Mouse (Mus musculus) embryo, embryonic 11 days (tissue): Measurements from ENCODE around the gene Ptpn12.
A peak's percentile ranks its signal among the peaks of the same experiment; 100 is the strongest.

Experiments used
- DNase-seq: peaks from one replicate; pipeline ENCODE4 v3.0.0-alpha.2; 2015

Gene Ptpn12

DNA sequence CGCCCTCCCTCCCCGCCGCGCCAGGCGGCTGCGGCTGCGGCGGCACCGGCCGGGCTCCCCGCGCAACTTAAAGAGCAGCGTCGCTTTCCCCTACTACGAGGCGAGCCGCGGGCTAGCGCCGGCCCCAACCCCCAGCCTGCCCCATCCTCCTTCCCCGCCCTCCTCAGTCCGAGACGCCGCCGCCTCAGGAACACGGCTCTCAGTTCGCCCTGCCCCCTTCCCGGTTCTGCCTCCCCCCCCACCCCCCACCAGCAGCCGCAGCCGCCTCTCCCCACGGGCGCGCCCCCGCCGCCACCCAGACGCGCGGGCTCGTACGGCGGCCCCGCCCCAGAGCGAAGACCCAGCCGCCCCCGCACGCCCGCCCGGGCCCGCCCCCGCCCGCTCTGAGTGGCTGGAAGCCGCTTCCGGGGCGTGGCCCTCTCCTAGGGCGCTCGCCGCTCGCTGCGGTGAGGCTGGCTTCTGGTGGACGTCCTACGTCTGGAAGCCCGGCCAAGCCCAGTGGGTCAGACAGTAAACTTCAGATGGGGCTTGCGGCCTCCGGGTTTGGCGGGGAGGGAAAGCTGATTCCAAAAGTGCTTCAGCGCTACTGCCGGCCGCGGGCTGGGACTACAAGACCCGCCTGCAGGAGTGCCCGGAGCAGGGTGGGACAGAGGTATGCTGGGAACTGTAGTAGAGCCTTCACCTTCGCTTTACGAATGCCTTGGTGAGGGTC is at the start of gene Ptpn12:
Ptpn12 (minus strand) TSS at position 92 of the 712 bp plus-strand sequence.
- DNase-seq, result peak; percentile 99

DNA sequence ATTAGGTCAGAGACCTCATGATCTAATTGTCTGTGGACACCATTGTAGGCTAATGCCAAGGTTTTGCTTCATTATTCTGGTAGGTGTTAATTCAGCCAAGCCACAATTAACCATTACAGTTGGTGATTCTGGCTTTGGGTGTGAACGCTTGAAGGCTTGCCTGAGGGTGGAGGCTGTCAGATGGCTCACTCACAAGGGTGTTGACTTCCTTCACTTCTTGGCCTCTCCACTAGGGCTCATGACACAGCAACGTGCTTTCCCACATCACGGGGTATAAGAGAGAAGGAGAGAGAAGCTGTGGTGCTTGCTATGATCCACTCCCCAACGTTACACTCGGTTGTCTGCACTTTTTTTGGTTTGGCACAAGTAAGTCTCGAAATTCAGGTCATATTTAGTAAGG is 35.5 kb upstream of the Ptpn12 start:
- no peak for DNase-seq

DNA sequence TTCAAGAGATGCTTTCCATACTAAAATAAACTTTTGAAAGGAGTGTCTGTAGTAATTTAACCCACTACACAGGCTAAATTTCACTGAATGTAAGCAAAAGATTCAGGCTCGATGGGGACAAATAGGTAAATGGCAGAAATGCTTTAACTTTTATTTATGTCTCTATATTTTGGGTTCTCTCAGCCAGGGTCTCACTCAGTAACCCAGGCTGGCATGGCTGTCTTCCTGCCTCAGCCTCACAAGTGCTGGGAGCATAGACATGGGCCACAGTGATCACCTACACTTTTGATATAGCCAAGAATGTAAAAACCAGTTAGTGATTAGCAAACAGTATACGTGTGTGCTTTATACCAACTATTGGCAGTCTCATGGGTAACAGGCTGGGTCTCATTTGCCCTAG is 1.5 kb upstream of the Ptpn12 start:
- DNase-seq, result no peak

DNA sequence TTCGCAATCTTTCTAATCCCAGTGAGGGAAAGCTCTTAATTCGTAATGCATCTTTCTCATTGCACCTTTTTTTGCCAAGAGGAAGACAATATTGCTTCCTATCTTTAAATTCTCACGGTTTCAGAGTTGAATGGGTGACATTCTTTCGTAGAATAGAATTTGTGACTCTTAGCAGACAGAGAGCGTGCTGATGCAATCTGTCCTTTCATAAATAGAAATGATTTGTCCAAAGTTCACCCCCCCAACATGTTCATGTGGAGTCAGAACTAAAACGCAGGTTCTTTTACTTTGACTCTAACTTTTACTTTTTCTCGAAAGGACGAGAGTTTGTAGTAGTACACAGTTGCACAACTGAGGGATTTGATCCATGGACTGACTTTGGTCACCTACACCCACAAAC is 884 bp upstream of the Ptpn12 start:
- no peak for DNase-seq

DNA sequence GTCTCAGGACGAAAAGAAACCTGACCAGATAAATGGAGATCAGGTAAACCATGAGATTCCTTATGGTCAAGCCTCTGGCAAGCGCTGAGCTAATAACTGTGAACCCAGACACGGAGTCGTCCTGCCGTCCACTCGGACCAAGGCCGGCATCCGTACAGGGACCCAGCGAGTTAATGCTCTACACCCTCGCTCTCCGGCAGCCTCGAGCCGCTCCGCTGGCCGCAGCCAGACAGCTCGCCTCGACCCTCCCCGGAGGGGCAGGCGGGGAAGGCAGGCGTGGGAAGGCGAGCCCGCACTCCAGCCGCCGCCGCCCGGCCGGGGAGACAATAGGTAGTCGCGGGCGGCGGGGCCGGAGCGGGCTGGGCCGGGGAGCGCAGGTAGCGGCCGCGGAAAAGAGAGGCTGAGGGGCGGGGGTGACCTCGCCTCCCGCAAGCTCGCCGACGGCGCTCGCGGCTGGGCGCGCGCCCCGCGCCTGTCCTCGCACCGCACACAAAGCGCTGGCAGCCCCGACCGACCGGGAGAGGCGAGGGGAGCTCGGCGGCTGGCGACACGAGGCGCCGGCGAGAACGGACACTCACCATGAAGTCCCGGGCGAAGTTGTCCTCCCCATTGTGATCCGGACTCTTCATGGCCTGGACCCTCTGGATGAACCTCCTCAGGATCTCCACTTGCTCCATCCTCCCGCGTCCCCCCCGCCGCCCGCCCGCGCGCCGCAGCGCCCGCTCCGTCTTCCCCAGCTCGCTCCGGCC is 466 bp downstream of the Ptpn12 start:
- peak; percentile 70 for DNase-seq

DNA sequence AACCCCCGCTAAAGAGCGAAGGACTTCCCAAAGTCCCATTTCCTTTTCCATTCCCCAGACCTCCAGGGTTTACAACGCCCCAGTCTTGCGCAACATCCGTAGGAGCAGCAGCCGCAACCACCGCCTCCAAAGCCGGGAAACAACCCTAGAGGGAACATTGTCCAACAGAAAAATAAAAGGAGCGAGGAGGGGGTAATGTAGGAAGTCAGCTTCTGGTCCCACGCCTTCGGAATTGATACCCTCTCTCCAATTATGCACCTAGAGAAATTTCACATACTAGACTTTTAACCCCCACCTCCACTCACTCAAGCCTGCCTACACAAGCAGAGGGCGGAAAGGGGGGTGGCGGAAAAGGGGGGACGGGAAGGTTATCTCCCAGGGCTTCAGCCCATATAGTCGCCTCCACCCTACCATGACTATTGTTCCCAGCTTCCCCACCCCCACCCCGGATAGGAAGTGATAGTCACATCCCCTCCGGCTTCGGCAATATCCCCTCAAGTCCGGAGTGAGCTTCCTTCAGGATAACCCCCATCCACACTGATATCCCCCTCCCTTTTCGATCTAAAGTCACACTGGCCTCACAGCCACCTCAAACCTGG is 1.1 kb downstream of the Ptpn12 start:
- peak; percentile 79 for DNase-seq

DNA sequence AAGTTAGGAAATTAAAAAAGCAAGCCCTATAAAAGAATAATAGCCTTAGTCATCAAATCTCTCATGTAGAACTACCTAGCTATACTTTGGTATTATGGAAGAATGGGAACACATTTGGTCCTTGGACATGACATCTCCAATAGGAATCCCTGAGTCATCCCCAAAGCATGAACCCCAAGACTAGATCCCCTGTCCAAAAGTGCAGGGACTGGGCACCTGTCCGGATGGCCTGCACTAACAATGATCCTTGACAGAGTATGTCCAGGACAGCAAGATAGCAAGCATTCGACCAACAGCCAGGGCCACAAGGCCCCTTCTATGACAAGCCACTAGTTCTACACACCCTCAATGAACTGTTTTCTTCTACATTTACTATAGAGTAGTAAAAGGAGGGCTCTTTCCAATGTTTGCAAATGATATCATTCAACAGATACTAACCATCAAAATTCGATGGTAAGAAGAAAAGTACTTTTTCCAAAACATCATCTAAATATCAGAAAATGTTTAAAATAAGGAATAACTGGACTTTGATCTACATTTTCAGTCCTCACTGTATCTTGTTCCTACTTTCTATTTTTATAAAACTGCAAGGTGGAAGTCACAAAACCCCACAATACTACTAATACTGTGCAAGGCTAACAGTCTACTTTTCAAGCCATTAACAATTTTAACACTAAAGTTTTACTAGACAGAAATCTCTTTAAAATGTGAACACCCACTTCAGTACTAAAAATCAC is 2.0 kb downstream of the Ptpn12 start:
- no peak for DNase-seq

DNA sequence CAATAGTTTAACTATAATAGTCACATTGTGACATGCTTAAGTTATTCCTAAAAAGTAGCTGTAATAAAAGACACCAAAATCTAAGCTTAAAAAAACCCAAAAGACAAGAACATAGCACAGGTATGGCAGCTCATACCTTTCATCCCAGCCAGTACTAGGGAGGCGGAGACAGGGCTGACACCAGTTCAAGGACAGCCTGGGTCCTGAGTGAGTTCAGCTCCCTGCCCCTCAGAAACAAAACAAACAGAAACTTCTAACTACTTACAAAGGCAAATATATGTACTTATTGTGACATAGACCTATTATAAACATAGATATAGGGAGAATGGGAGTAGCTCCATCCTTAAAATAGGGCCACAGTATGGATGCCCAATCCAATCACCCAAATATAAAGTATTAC is 3.2 kb downstream of the Ptpn12 start:
- no peak for DNase-seq

DNA sequence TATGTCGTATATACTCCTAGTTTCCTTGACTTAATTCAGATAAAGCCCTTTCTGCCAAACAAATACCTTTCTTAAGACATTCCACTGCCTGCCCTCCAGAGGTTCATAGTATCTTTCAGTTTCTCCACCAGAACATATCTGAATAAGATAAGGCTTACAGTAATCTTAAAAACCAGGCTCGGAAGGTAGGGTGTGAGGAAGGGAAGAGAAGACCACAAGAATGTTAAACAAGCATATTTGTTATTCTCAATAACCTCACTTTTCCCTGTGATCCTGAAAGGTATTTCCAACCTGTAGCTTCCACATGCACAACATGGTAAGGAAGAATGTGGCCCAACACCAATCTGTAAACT is 5.0 kb downstream of the Ptpn12 start:
- DNase-seq, result no peak

DNA sequence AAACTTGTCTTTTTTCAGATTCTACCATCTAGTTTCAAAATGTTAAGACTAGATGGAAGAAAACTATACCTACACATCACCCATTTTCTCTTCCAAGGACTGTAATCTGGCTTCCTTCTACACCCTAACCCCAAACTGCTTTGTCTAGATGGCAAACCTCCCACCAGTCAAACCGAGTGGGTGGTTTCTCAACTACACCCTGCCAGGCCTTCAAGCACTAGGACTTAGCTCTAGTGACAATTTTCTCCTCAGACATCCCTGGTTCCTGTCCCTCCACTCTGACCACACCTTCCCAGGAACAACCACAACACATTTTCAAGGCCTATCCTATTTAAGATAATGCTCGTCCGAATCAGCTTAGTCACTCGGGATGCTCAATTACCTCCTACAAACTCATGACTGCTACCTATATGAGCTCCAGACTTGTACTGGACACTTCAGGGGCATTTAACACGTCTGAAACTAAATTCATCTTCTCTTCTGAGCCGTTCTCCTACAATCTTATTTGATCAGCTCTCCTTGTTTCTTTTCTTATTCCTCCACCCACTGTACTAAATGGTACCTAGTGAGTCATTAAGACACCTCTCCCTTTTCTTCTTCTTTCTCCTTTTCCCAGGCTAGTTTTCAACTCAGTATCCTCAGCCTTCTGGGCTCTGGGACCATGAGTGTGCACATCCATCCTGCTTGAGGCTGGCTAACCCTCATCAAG is 5.5 kb downstream of the Ptpn12 start:
- no peak for DNase-seq

DNA sequence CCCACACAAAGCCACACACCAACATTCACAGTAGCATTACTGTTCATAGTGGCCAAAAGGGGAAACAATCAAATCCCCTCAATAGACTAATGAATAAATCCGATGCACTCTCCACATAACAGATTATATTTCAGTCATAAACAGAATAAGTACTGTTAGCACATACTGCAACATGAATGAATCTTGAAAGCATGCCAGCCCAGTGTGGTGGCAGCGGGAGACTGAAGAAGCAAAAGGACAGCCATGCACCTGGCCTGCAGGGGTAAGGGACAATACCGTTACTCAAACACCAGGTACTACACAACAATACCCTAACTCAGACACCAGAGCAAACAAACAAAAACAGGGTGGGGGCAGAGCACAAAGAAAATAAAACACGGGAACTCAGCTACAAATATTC is 6.7 kb downstream of the Ptpn12 start:
- DNase-seq, result no peak

DNA sequence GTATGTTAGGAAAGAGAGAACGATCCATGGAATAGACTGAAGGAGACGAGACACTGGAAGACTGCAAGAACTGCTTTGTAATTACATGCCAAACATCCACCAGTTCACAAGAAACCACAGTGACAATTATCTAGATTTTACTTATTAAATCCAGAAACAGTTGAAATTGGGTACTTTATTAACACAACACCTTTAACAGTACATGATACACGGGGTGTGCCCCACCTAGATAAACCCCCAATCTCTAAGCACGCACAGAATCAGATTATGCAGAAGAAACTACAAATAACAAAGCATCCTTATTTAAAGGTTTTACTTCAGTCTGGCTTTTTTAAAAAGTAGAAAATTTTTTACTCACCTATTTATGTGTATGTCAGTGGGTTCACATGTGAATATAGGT is 8.6 kb downstream of the Ptpn12 start:
- no peak for DNase-seq

DNA sequence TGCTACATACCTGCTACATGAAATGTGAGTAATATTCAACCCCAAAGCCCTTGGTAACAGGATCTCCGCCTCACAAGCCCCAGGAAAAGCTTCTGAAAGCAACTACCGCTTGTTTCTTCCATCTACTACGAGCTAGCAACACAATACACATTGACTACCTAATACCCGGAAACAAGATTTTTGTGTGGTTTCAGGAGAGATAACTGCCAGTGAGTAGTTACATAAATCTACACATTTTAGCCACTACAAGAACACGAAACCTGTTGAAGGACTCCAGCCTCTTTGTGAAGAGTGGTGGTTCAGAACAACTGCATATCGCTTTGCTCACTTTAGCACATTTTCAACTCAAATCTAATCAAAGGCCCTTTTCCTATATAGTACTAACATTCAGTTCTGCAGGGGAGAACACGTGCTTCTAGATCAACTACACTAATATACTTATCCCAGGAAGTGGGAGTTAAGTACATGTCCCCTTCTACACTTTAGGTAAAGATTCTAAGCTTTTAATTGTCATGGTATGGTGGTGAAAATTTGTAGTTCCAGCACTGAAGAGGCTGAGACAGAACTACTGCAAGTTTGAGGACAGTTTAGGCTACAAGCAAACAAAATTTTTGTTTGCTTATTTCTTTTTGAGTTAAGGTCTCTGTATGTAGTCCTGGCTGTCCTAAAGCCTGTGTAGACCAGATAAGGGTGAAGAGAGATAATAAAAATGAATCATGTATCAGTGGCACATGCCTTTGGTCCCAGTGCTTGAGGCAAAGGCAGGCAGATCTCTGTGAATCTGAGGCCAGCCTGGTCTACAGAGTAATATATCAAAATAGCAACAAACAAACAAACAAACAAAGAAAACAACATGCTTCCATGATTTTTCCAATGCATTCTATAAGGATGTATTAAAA is 9.3 kb downstream of the Ptpn12 start:
- no peak for DNase-seq

DNA sequence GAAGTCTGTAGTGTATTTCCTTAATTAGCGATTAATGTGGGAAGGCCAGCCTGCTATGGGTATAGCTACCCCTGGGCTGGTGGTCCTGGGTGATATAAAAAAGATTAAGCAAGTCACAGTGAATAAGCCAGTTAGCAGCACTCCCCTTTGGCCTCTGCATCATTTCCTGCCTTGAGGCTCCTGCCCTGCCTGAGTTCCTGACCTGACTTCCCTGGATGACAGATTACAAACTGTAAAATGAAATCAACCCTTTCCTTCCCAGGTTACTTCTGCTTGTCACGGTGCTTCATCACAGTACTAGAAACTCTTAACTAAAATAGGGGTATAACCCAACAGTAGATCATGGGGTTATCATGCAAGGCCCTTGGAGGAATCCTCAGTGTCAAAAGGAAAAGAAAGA is 10.2 kb downstream of the Ptpn12 start:
- no peak for DNase-seq

DNA sequence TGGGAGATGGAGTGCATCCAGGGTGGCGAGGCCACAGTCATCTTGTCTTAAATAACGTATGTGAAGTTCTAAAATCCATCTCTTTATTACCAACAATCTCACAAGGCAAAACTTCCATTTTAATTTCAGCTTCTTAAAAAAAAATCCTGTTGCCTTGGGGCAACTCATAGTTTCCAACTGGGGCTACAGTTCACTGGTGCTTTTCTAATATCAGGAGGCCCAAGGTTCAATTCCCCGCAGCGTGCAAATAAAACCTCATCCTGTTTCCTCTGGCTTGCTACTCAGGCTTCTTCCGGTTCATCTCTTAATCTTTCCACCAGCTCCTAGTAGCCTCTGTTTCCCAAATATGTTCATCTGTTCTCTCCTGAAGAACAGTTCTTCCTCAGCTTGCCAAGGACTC is 17.6 kb downstream of the Ptpn12 start:
- DNase-seq, result no peak

DNA sequence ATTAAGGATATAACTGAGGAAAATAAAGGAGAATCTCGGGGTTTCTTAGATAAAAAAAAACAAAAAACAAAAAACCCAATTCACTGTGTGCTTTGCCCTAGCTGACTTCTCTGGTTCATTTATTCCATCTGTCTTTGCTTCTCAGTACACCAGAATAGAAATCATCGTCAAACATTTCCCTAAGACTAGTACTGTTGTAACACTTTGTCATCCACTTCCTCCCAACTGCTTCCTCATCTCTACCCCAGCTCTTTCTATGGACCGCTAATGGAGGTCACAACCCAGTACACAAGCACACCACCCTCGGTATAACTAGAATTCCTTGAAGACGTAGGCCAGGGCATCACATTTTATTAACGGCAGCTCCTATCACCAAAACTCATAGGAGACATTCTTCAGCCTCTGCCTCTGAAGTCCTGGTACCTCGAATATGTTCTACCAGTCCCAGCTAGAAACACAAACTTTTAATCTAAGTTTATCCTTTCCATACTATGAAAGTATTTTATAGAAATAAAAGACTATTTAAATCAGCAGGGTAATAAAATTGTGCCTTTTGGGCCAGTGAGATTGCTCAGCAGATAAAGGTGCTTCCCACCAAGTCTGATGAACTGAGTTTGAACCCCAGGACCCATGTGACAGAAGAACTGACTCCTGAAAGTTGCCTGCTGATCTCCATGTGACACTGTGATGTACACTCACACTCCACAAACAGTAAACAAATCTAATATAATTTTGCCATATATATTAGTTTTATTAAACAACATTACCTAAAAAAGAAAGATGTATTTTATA is 19.8 kb downstream of the Ptpn12 start:
- DNase-seq, result no peak

DNA sequence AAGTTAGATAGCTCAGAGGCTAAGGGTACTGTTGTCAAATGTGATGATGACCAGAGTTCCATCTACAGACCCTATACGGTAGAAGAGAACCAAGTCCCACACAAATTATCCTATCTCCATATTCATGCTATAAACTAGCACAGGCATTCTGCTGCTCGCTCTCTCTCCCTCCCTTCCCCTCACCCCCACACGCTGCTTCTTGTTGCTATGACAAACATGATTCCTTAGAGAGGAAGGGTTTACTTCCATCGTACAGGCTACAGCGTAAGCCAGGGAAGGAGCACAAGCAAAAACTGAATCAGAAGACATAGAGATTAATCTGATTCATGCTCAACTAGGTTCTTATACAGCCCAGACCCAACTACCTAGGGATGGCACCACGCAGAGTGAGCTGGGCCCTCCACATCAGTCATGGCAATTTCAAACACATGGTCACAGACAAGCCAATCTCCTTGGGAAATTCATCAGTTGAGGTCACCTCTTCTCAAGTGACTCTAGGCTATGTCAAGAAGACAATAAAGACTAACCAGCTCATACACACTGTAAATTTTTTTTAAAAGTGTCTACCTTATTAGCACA is 21.2 kb downstream of the Ptpn12 start:
- no peak for DNase-seq

DNA sequence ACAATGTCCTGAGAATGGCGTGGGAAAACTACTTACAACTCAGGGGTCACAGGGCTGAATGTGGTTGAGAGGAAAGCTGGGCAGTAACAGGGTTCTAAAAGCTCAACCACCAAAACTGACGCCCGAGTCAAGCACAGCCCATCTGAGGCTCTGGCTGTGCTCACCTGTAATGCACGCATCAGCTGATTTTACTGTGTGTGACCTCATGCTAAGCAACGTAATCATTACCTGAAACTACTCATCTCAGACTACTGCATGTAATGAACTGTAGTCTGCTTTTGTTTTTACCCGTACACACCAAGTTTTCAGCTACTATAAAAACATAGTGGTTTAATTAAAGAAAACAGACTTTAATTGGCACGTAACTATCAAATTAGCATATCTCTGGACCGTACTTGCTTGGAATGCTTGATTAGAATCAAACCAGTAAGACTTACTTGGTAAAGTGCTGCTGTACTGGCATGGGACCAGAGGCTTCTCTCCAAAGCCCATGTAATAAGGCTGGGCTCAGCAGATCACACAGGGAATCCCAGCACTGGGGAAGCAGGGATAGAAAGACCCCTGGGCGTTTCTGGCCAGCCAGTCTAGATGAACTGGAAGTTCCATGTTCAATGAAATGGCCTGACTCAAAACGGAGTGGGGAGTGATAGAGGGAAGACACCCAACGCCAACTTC is 22.2 kb downstream of the Ptpn12 start:
- no peak for DNase-seq

DNA sequence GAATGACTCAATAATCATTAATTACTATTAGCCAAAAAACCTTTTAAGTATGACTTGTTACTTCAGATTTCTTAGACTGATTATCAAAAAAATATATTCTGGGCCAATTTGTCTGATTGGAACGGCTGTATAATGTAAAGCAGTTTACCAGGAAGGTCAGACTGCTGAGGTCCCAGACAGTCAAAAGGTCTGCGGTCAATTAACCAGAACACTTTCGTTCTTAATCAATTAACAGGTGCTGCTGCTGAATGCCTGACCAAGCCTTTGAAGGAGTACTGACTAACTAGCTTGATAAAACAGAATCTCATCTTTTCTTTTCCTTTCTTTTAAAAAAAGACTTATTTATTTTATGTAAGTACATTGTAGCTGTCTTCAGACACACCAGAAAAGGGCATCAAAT is 23.1 kb downstream of the Ptpn12 start:
- DNase-seq, result no peak

DNA sequence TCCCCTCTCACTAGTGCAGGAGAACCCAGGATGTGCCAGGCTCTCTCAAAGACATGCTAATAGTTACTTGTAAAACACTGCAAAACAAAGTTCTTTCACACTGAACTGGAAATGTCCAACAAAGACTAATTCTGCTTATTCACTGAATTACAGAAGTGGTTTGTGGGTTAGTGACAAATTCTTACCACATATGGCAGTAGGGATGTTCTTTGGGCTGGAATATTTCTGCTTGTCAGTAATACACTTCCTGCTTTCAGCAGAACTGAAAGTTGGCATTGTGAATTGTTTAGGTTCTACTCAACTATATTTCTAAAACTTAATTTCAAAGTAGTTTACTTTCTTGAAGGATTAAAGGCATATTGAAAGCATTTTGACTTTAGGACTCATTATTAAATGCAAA is 25.5 kb downstream of the Ptpn12 start:
- DNase-seq, result no peak
